Mouse (Mus musculus) neural tube, embryonic 13.5 days (tissue): ENCODE results near the gene Ing2. TPM values are rescaled to one million over a fixed set of nuclear protein-coding genes. Genes with fewer than 3 reads are reported as not detected.
A peak's percentile ranks its signal among the peaks of the same experiment; 100 is the strongest.

Experiments used
- ATAC-seq: fragments of 200-750 bp; cut with Nextera tagmentation; 2 replicates; pipeline ENCODE4 v1.8.0; 2017; ENCODE audit warnings: low read depth, mild to moderate bottlenecking, moderate TSS enrichment, moderate library complexity
- H3K27ac ChIP-seq: fragments of 300-500 bp; sonication (generic); replicated peaks from 2 replicates; pipeline ENCODE4 v1.5.1; 2015; ENCODE audit warnings: moderate library complexity, mild to moderate bottlenecking, inconsistent platforms
- H3K27me3 ChIP-seq: fragments of 300-500 bp; sonication (generic); 2 replicates; pipeline ENCODE4 v1.6.1; 2015; ENCODE audit warnings: mild to moderate bottlenecking, inconsistent platforms
- H3K36me3 ChIP-seq: fragments of 300-500 bp; sonication (generic); 2 replicates; pipeline ENCODE4 v1.6.1; 2015; ENCODE audit warnings: mild to moderate bottlenecking, inconsistent platforms
- H3K4me1 ChIP-seq: fragments of 300-500 bp; sonication (generic); replicated peaks from 2 replicates; pipeline ENCODE4 v1.6.1; 2015; ENCODE audit warnings: inconsistent platforms
- H3K4me2 ChIP-seq: fragments of 300-500 bp; sonication (generic); 2 replicates; pipeline ENCODE4 v1.6.1; 2015; ENCODE audit warnings: inconsistent platforms, mild to moderate bottlenecking, moderate library complexity
- H3K4me3 ChIP-seq: fragments of 300-500 bp; sonication (generic); 2 replicates; pipeline ENCODE4 v1.5.1; 2015; ENCODE audit warnings: mild to moderate bottlenecking, inconsistent platforms
- H3K9ac ChIP-seq: fragments of 300-500 bp; sonication (generic); 2 replicates; pipeline ENCODE4 v1.6.1; 2015; ENCODE audit warnings: moderate library complexity, mild to moderate bottlenecking, inconsistent platforms
- H3K9me3 ChIP-seq: fragments of 300-500 bp; sonication (generic); 2 replicates; pipeline ENCODE4 v1.6.1; 2016; ENCODE audit warnings: inconsistent platforms
- WGBS: fragments of 180-500 bp; shearing (Covaris S2); methylation state at CpG from one replicate; pipeline ENCODE4 v1.1.7; 2015; 5-methylcytosine and 5-hydroxymethylcytosine counted together
- polyA plus RNA-seq: library from polyadenylated mRNA; unstranded; fragments of >200 nt; fragmentation: Nextera tagmentation; extraction: Ambion mirVana; gene quantifications from 2 replicates; pipeline ENCODE4 v1.2.1, GENCODE M21; 2015

Ing2 gene
- polyA plus RNA-seq, 1 experiment from 2014 or later, result 8.5 TPM

DNA sequence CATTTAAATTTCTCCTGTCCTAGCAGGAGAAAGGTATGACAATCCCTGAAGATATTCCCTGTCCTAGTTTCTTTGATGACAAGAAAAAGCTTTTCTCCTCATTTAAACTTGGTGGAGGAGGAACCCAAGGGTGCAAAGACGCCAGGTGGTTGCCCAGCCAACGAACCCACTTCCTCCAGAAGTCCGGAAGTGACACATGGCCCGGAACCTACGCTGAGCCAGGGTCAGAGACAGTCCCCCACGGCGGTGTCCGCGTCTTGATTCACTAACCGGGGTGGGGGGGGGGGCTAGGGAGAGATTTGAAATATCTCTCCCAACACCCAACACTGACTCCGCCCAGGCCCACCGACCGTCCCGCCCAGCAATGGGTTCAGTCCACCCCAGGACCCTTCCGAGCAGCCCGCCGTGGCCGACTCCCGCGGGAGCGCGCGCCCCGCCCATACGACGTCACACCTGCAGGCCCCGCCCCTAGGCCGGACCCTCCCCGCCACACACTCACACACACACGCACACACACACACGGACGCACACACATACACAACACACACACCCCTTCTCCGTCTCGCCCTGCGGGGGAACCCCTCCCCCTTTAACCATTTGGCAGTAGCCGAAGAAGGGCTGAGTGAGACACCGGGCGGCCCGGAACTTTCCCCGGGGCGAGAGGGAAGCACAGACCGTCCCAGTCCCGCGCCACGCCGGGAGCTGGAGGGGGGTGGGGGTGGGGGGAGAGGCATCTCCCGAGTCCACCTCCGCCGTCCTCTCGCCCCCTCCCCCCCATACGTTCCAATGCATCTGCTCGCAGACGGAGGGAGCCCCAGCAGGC, 1.8 kb downstream of the Ing2 start:
- Histone ChIP-seq H3K27ac (peak overlapping the region; percentile 95), H3K4me1 (peaks cover 12% of the 10 kb centered on the region), H3K27me3 (no peaks in the 10 kb centered on the region), H3K9ac (peak overlapping the region; percentile 89), H3K36me3 (peaks cover 6% of the 10 kb centered on the region), H3K9me3 (no peaks in the 10 kb centered on the region), H3K4me3 (peak overlapping the region; percentile 84), H3K4me2 (peak overlapping the region; percentile 75)
- peak; percentile 59 for ATAC-seq
- under 1% methylated on average over 48 of the region's 53 CpGs for WGBS

DNA sequence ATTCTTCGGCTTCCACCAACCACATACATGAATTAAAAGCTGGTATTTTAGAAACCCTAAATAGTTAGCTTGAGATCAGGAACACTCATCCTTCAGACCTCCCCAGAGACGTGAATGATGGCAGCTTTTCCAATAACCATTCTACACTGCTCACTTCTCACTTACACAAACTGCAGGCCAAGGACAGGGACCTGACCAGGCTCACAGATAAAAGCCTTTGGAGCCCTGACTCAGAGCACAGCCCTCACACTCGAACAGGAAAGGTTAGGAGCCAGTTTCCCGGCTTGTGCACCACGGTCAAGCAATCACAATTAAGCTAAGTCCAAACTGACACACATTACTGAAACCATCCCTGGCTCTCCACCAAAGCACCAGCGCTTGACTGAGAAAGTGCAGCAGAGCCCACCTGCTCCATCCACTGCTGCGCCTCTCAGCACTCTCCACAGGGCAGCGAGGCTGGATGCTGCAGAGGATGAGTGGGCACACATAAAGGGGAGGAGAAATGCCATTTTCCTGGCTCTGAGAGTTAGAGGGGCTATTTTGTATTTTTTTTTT, 11.0 kb downstream of the Ing2 start:
- Histone ChIP-seq H3K4me2 (no peak overlapping the region), H3K9me3 (no peaks in the 10 kb centered on the region), H3K9ac (no peak overlapping the region), H3K36me3 (peaks cover 11% of the 10 kb centered on the region), H3K27ac (no peak overlapping the region), H3K4me1 (no peaks in the 10 kb centered on the region), H3K4me3 (no peak overlapping the region), H3K27me3 (no peaks in the 10 kb centered on the region)
- no peak for ATAC-seq
- WGBS, result 86% methylated on average over 8 of the region's 8 CpGs

DNA sequence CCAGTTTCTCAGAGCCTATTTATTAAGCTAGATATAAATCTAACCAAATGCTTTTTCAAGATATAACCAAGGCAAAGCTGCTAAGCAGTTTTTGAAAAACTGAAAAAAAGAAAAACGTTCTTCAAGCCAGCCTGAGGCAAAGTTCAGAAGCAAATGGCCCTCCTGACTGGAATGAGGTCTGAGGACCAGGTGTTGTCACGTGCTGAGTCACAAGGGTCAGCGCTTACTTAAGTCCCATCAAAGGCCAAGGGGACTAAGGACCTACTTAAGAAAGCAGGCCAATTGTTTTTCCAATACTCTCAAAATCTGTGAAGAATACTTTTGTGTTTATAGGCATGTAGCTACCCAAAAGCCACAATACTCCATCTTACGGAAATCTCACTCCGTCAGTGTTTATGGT, 12.2 kb downstream of the Ing2 start:
- Histone ChIP-seq H3K4me2 (no peak overlapping the region), H3K27ac (no peak overlapping the region), H3K36me3 (peaks cover 4% of the 10 kb centered on the region), H3K27me3 (no peaks in the 10 kb centered on the region), H3K4me3 (no peak overlapping the region), H3K9me3 (no peaks in the 10 kb centered on the region), H3K4me1 (no peaks in the 10 kb centered on the region), H3K9ac (no peak overlapping the region)
- no peak for ATAC-seq
- 85% methylated on average over 5 of the region's 5 CpGs for WGBS

DNA sequence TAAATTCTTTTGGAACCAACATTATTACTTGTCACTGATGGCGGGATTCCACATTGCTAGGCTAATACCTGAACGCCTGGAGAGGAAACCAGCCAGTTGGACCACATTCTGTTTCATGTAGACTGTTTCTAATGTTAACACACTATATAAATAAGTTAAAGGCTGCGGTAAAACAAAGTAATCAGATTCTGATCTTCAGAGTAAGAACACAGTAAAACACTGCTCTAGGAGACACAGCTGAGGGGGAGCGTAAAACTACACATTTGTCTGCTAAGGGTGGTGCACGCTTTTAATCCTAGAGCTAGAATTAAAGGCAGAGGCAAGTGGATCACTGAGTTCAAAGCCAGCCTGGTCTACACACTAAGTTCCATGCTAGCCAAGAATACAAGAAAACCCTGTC, 12.6 kb downstream of the Ing2 start:
- WGBS, result 96% methylated on average over 5 of the region's 5 CpGs
- no peak for ATAC-seq
- H3K27me3 ChIP-seq, result no peaks in the 10 kb centered on the region
- no peaks in the 10 kb centered on the region for H3K9me3 ChIP-seq
- no peak overlapping the region for H3K4me2 ChIP-seq
- H3K9ac ChIP-seq, result no peak overlapping the region
- no peak overlapping the region for H3K27ac ChIP-seq
- H3K4me3 ChIP-seq, result no peak overlapping the region
- peaks cover under 1% of the 10 kb centered on the region; the same call in 1 of the 2 replicates for H3K36me3 ChIP-seq
- no peaks in the 10 kb centered on the region for H3K4me1 ChIP-seq

DNA sequence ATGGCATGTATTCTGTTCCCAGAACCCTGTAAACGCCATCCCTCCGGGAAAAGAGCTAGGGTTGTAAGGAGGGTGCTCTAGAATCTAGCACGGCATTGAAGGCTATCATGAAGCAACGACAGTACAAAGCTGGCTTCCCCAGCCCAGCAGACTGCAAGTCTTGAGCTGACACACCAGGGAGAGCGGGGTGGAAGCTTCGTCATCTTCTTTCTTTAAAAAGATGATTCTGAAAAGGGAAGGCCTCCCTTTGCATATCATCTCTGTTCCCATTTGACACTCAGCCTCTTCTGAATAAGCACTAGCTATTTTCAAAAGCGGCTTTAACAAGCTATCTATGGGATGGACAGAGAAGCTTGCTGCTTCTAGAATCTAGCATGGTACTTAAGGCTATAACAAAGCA, 15.0 kb downstream of the Ing2 start:
- H3K9me3 ChIP-seq, result no peaks in the 10 kb centered on the region
- H3K4me1 ChIP-seq, result no peaks in the 10 kb centered on the region
- WGBS, result 90% methylated on average over 7 of the region's 7 CpGs
- H3K36me3 ChIP-seq, result no peaks in the 10 kb centered on the region
- no peaks in the 10 kb centered on the region for H3K27me3 ChIP-seq
- no peak overlapping the region for H3K9ac ChIP-seq
- no peak overlapping the region for H3K4me3 ChIP-seq
- ATAC-seq, result no peak
- no peak overlapping the region for H3K27ac ChIP-seq
- H3K4me2 ChIP-seq, result no peak overlapping the region

DNA sequence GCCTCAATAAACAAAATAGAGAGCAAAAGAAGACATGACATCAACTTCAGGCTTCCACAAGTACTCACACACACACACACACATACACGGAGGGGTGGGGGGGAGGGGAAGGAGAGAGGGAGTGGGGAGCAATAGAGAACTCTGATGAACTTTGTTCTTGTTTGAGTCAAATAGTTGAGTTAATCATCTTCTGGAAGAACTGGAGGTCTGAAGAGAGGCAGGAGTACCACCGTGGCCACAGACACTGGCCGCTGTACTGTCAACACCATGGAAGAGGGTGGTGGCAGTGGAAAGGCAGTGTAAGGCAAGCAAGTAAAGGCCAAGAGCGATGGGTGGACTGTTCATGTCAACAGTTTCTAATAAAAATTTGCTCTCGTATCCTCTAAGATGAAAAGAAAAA, 15.9 kb downstream of the Ing2 start:
- 92% methylated on average over 5 of the region's 5 CpGs for WGBS
- Histone ChIP-seq H3K36me3 (no peaks in the 10 kb centered on the region), H3K4me2 (no peak overlapping the region), H3K27me3 (no peaks in the 10 kb centered on the region), H3K9ac (no peak overlapping the region), H3K4me1 (no peaks in the 10 kb centered on the region), H3K27ac (no peak overlapping the region), H3K4me3 (no peak overlapping the region), H3K9me3 (no peaks in the 10 kb centered on the region)
- ATAC-seq, result no peak

DNA sequence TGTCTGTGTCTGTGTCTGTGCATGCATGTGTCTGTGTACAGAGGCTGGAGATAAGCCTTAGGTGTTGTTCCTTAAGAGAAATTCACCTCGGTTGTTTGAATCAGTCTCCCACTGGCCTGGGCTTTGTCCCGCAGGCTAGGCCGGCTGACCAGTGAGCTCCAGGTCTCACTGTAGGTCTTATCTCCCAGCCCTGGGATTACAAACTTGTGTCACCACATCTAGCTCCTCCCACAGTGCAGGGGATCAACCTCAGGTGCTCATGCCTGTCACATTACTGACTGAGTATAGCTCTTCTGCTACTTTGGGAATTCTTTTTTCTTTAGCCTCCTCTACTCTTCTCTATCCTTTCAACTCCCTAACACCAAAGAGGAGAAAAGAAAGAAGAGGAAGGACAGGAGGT, 20.9 kb downstream of the Ing2 start:
- 69% methylated on average over 3 of the region's 3 CpGs for WGBS
- no peak for ATAC-seq
- Histone ChIP-seq H3K9ac (no peak overlapping the region), H3K27ac (no peak overlapping the region), H3K27me3 (no peaks in the 10 kb centered on the region), H3K4me2 (no peak overlapping the region), H3K4me1 (no peaks in the 10 kb centered on the region), H3K9me3 (no peaks in the 10 kb centered on the region), H3K36me3 (no peaks in the 10 kb centered on the region), H3K4me3 (no peak overlapping the region)

DNA sequence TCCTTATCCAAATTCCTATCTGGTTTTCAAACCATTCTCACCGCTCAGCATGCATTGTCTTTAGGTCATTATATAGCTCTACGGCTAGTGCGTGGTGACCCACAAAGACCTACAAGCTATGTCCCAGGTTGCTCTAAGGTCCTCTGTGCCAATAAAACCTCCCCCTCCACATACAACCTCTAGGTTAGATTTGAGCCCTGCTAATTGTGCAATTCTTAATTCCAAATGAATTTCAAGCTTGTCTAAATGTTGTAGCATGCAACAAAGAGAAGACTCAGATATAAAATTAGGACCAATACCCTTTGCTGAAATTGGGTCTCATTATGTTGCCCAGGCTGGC, 22.6 kb downstream of the Ing2 start:
- H3K4me1 ChIP-seq, result no peaks in the 10 kb centered on the region
- no peak for ATAC-seq
- H3K27ac ChIP-seq, result no peak overlapping the region
- no peaks in the 10 kb centered on the region for H3K27me3 ChIP-seq
- H3K9me3 ChIP-seq, result no peaks in the 10 kb centered on the region
- H3K4me3 ChIP-seq, result no peak overlapping the region
- WGBS, result 69% methylated on average over 3 of the region's 3 CpGs
- H3K36me3 ChIP-seq, result no peaks in the 10 kb centered on the region
- no peak overlapping the region for H3K9ac ChIP-seq
- H3K4me2 ChIP-seq, result no peak overlapping the region

DNA sequence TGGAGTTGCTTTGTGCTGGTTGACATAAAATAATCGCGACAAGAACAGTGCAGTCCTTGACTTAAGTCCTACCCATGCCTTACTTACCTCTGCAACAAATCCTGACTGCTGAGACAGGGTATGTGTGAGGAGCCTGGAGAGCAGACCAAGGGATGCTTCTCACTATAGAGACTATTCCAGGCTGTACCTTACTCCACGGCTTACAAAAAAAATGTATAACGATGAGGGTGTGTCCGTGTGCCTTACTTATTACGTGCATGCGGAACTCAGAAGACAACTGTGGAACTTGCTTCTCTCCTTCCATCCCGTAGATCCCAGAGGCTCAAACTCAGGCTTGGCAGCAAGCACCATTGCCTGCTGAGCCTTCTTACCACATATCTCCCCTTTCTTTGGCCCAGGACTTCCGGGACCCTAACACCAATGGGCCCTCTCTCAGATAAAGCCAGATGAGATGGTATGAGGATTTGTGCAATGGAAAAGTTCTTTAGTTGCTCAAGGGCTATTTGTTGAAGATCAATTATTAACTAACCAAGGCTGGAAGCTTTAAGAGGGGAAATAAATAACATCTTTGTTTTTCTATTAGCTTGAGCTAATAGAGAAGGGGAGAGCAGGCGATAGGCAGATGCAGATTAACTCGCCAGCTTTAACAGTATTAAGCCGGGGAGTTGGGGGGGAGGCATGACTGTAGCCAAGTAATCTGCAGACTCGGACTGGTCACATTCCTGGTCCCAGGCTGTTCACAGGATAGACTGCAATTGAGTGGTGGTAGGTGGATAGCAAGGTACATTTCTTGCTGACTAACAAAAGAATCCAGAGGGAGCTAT, 23.2 kb downstream of the Ing2 start:
- no peak for ATAC-seq
- Histone ChIP-seq H3K4me3 (no peak overlapping the region), H3K4me1 (no peaks in the 10 kb centered on the region), H3K36me3 (no peaks in the 10 kb centered on the region), H3K4me2 (no peak overlapping the region), H3K9ac (no peak overlapping the region), H3K27ac (no peak overlapping the region), H3K9me3 (0 out of 2 replicates have a peak, but pooled peaks cover under 1% of the 10 kb centered on the region), H3K27me3 (no peaks in the 10 kb centered on the region)
- 87% methylated on average over 13 of the region's 13 CpGs for WGBS

DNA sequence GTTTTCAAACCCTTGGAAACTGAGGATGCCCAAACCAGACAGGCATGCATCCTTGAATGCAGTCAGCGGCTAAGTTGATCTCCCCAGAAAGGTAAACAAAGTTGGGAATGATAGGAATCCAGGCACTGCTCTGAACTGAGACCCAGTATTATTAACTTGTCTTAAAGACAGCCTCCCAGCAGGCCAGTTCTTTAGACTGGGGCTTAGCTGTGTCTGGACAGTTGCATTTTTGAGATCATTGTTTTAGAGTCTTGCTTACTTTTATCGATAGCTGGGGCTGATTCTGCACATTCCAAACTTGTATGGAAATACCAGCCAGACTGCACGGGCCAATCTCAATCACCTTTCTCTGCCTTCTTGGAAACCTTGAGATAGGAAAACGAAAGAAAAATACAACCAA, 24.5 kb downstream of the Ing2 start:
- Histone ChIP-seq H3K9me3 (peaks cover 8% of the 10 kb centered on the region), H3K4me1 (no peaks in the 10 kb centered on the region), H3K36me3 (no peaks in the 10 kb centered on the region), H3K4me2 (no peak overlapping the region), H3K27ac (no peak overlapping the region), H3K9ac (no peak overlapping the region), H3K4me3 (no peak overlapping the region), H3K27me3 (no peaks in the 10 kb centered on the region)
- no peak for ATAC-seq
- WGBS, result 84% methylated on average over 4 of the region's 4 CpGs

DNA sequence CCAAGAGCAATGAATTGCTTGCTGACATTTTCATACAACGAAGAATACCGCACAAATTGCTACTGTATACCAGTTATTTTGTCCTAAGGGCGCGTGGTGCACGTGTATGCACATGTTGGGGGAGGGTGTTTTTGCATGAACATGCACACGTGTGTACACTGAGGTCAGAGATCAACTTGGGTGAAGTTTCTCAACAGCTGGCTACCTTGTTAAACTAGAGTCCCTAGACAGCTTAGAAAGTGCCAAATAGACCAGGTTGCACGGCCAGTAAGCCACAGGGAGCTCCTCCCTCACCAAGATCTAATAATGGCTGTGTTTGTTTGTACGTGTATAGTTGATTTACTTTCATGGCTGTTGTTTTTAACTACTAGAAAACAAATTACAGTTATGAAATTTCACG, 25.8 kb downstream of the Ing2 start:
- no peak overlapping the region for H3K27ac ChIP-seq
- no peaks in the 10 kb centered on the region for H3K27me3 ChIP-seq
- H3K9ac ChIP-seq, result no peak overlapping the region
- peaks cover 8% of the 10 kb centered on the region for H3K9me3 ChIP-seq
- no peaks in the 10 kb centered on the region for H3K4me1 ChIP-seq
- H3K4me3 ChIP-seq, result no peak overlapping the region
- WGBS, result 89% methylated on average over 9 of the region's 9 CpGs
- H3K4me2 ChIP-seq, result no peak overlapping the region
- no peaks in the 10 kb centered on the region for H3K36me3 ChIP-seq
- ATAC-seq, result no peak

DNA sequence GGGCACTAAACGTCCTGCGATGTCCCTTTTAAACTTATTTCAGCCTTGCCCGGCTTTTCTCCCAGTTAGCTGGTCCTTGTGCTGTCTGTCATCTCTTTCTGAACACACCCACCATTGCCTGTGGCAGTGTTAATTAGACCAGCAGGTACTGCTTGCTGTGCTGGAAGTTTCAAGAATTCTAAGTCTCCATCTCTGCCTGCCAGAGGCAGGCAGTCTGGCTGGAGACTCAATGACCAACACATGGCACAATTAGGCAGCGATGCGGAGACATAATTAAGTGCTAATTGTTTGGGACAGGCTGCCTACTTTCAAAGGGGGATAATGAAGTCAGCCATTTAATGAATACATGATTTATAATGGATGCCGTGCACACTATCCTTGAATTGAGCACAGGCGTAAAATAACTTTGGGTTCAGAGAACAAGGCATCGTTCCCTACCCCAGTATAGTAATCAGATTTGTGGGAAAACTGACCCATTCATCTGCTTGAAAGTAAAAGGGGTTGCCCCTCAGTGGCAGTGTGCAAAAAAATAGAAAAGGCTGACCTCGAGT, 32.8 kb downstream of the Ing2 start:
- Histone ChIP-seq H3K4me3 (no peak overlapping the region), H3K27ac (no peak overlapping the region), H3K36me3 (no peaks in the 10 kb centered on the region), H3K9me3 (peaks cover 8% of the 10 kb centered on the region), H3K9ac (no peak overlapping the region), H3K4me1 (peaks cover 6% of the 10 kb centered on the region), H3K4me2 (no peak overlapping the region), H3K27me3 (no peaks in the 10 kb centered on the region)
- ATAC-seq, result 0 out of 2 replicates have a peak, but pooled peaks have one; percentile 11
- WGBS, result 42% methylated on average over 9 of the region's 9 CpGs
